Mouse (Mus musculus) frontal cortex, adult 2 months (tissue): ENCODE measurements at regions not wholly inside any gene's neighbourhood (a gene's known extent, or its start where the extent isn't known, plus 50 kb on each side); places are given as distances from the start of the nearest gene placed in this dataset.

Source experiments
- DNase-seq, 2 experiments: peaks; one replicate each; pipeline ENCODE4 v3.0.0; 2022; ENCODE audit warnings: low spot score in 1 of 2; ENCODE audit errors: extremely low spot score in 1 of 2

DNA sequence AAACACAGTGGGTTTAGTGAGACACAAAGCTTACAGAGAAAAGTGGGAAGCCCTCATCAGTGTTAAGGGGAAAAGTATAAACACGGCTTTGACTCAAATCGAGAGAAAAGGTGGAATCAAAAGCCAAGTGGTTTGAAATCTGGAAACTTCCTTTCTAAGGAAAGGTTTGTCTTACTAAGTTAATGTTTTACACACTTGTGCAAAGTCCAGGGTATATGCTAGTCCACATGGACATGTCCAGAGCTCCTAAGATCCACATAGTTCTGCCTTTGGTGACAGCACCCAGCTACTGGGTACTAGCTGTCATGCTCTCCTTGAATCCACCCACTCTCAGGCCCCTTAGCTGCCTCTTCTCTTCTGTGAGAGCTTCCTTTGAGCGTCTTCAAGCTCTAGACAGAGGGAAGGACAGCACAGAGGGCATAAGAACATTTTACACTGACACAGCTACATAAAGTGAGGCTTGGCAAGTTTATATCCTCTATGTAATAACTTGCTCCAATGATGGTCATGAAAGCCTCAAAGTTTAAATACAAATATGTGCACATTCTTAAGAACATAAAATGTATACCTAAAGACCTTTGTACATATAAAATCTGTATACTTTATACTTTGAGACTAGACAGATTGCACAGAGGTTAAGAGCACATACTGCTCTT, 52.2 kb upstream of the Nt5e start:
- no peak for DNase-seq

GRCm38 (mm10) chr9:88276023-88276568, 50.9 kb upstream of the Nt5e start:
- no peak for DNase-seq

GRCm38 (mm10) chr9:88277031-88277430, 50.0 kb upstream of the Nt5e start:
- DNase-seq = peak; percentile 6 to 40
